Mouse (Mus musculus) neutrophil, adult 59 days (primary cell): ENCODE results near the gene Gm6904. TPM values are rescaled to one million over a fixed set of nuclear protein-coding genes. Genes with fewer than 3 reads are reported as not detected.

ENCODE experiments used
- total RNA-seq, 2 experiments: library from RNA; stranded (reverse); gene quantifications; 1 replicate in 1 of 2; 2 replicates in 1 of 2; pipeline ENCODE4 v1.2.4; 2023

Gene Gm6904
- under 1 TPM; 0.64 to 0.71 TPM for total RNA-seq

DNA sequence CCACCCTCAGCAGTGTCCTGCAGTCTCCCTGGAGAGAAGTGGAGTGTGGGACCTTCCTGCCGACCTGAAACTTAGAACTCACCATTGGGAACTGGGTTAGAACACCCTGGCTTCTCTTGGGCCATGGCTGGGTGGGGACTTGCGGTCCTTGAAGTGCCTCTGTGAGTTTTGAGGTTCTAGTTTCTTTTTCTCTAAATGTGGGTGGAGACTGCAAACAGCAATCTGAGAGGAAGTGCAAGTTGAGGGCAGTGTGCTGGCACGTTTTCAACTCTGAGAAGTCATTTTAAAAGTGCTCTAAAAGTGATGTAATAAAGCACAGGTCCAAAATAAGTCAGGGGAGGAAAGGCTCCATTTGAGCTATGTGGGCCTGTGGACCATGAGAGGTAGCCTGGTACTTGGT is at the start of gene Gm6904:
Gm6904 (minus strand) TSS at position 161 of the 400 bp plus-strand sequence.

DNA sequence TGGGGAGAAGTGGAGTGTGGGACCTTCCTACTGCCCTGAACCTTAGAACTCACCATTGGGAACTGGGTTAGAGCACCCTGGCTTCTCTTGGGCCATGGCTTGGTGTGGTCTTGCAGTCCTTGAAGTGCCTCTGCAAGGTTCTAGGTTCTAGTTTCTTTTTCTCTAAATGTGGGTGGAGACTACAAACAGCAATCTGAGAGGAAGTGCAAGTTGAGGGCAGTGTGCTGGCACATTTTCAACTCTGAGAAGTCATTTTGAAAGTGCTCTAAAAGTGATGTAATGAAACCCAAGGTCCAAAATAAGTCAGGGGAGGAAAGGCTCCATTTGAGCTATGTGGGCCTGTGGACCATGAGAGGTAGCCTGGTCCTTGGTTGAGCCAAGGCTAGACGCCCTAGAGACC is 37.4 kb upstream of the Gm6904 start, which contains the start of gene Phf11a:
Phf11a (minus strand) TSS at position 132 of the 400 bp plus-strand sequence.

DNA sequence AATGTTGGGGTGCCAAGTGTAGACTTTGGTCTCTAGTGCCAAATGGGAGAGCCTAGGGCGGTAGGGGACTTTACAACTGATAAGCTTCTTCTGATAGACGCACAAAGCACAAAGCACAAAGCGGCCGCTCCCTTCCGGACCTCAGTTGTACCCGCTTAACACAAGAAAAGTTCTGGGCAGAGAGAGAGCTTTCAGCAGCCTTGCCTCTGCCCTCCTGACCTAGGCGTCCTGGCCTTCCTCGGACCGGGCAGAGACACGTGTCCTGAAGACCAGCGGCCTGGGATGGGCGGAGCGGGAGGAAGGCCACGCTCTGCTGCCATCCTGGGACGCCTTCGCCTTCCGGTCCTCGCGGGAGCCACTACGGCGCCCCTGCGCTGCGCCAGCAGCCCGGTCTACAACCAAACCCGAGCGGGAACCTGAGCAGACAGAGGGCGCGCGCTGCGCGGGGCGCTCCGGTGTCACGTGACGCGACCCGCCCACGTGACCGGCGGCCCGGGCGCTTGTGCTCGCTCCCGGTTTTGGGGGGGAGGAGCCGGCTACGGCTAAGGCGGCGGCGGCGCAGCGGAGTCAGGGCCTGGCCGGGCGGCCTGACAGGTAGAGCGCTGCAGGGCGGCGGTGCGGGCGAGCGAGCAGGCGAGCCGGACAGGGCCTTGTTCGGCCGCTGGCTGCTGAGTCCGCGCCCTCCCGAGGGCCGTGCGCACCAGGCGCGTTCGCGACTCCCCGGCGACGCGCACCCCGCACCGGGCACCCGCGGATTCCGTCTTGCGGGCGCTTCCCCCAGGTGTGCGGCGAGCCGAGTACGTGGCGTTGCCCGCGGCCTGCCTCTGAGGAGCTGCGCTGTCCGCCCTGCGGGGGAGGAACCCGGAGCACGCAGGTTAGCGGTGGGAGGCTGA is 59.1 kb downstream of the Gm6904 start, which contains the start of gene Rcbtb1:
Rcbtb1 (plus strand) TSS at position 499 of the 893 bp plus-strand sequence.

Other genes with a start within 250 kb of the Gm6904 start
- not detected for gene 1700129C05Rik, start 117.3 kb downstream of the Gm6904 start, total RNA-seq
- gene Gm5142, start 81.5 kb downstream of the Gm6904 start, total RNA-seq, result not detected
- gene Rcbtb1, start 59.0 kb downstream of the Gm6904 start, total RNA-seq, result 1 to 10 TPM; 7.7 to 8.7 TPM
- gene Phf11a, start 37.3 kb upstream of the Gm6904 start, total RNA-seq, result 1 to 10 TPM in 1 of 2 experiments, under 1 TPM in 1; 0.75 to 1.1 TPM
- gene Phf11b, start 81.1 kb upstream of the Gm6904 start, total RNA-seq, result 1 to 10 TPM; 3.5 to 5.0 TPM
- 1 to 10 TPM; 2.5 to 3.0 TPM for gene Phf11d, start 105.3 kb upstream of the Gm6904 start, total RNA-seq
- 1 to 10 TPM; 1.0 to 1.4 TPM for gene Phf11c, start 135.2 kb upstream of the Gm6904 start, total RNA-seq
- gene Setdb2, start 180.7 kb upstream of the Gm6904 start, total RNA-seq, result 10 to 100 TPM; 12.0 to 15.4 TPM
- gene Cab39l, start 180.8 kb upstream of the Gm6904 start, total RNA-seq, result 10 to 100 TPM; 13.0 to 14.5 TPM